Mouse (Mus musculus) embryonic facial prominence, embryonic 15.5 days (tissue): ENCODE measurements around the gene Pcgf2. TPM values are rescaled to one million over a fixed set of nuclear protein-coding genes. Genes with fewer than 3 reads are reported as not detected.
"Not testable (repeated sequence)": the region's sequence is repeated elsewhere in the genome, so short reads cannot be mapped to it uniquely, and the experiment has no call there.

Source experiments
- ATAC-seq: fragments of 200-750 bp; cut with Nextera tagmentation; 2 replicates; pipeline ENCODE4 v1.8.0; 2017; ENCODE audit warnings: low read depth, moderate TSS enrichment; ENCODE audit not compliant: insufficient number of reproducible peaks, low FRiP score, low TSS enrichment
- H3K27ac ChIP-seq: fragments of 300-500 bp; sonication (generic); replicated peaks from 2 replicates; pipeline ENCODE4 v1.5.1; 2015; ENCODE audit warnings: mild to moderate bottlenecking, inconsistent platforms
- H3K27me3 ChIP-seq: fragments of 300-500 bp; sonication (generic); 2 replicates; pipeline ENCODE4 v1.6.1; 2015; ENCODE audit warnings: inconsistent platforms
- H3K36me3 ChIP-seq: fragments of 300-500 bp; sonication (generic); 2 replicates; pipeline ENCODE4 v1.6.1; 2015; ENCODE audit warnings: mild to moderate bottlenecking, inconsistent platforms
- H3K4me1 ChIP-seq: fragments of 300-500 bp; sonication (generic); 2 replicates; pipeline ENCODE4 v1.6.1; 2015; ENCODE audit warnings: inconsistent platforms
- H3K4me2 ChIP-seq: fragments of 300-500 bp; sonication (generic); replicated peaks from 2 replicates; pipeline ENCODE4 v1.6.1; 2015; ENCODE audit warnings: mild to moderate bottlenecking, inconsistent platforms
- H3K4me3 ChIP-seq: fragments of 300-500 bp; sonication (generic); replicated peaks from 2 replicates; pipeline ENCODE4 v1.5.1; 2015; ENCODE audit warnings: mild to moderate bottlenecking, inconsistent platforms
- H3K9ac ChIP-seq: fragments of 300-500 bp; sonication (generic); 2 replicates; pipeline ENCODE4 v1.6.1; 2015; ENCODE audit warnings: inconsistent platforms
- H3K9me3 ChIP-seq: fragments of 300-500 bp; sonication (generic); replicated peaks from 2 replicates; pipeline ENCODE4 v1.6.1; 2016; ENCODE audit warnings: inconsistent platforms
- WGBS: fragments of 180-500 bp; shearing (Covaris S2); methylation state at CpG from one replicate; pipeline ENCODE4 v1.1.7; 2015; 5-methylcytosine and 5-hydroxymethylcytosine counted together
- polyA plus RNA-seq: library from polyadenylated mRNA; unstranded; fragments of >200 nt; fragmentation: Nextera tagmentation; extraction: Ambion mirVana; gene quantifications from 2 replicates; pipeline ENCODE4 v1.2.1, GENCODE M21; 2015

The Pcgf2 gene
- polyA plus RNA-seq, 1 experiment from 2014 or later: 12.6 TPM

- no peak overlapping the region for H3K4me3 ChIP-seq
- peaks cover 78% of the 10 kb centered on the region for H3K36me3 ChIP-seq
- H3K27me3 ChIP-seq: no peaks in the 10 kb centered on the region
- 86% methylated on average over 26 of the region's 26 CpGs for WGBS
- H3K9ac ChIP-seq: no peak overlapping the region
- H3K4me1 ChIP-seq: 0 out of 2 replicates have a peak, but pooled peaks cover 2% of the 10 kb centered on the region
- no peak for ATAC-seq
- H3K27ac ChIP-seq: no peak overlapping the region
- H3K4me2 ChIP-seq: no peak overlapping the region
- H3K9me3 ChIP-seq: no peaks in the 10 kb centered on the region
Observed at GRCm38 (mm10) chr11:97717369-97718280, 17.3 kb upstream of the Pcgf2 start.

GRCm38 (mm10) chr11:97716021-97716420 lies 15.7 kb upstream of the Pcgf2 start:
- no peak for ATAC-seq
- no peak overlapping the region for H3K9ac ChIP-seq
- H3K4me1 ChIP-seq: 0 out of 2 replicates have a peak, but pooled peaks cover 2% of the 10 kb centered on the region
- H3K36me3 ChIP-seq: peaks cover 77% of the 10 kb centered on the region
- H3K4me3 ChIP-seq: no peak overlapping the region
- no peaks in the 10 kb centered on the region for H3K27me3 ChIP-seq
- H3K4me2 ChIP-seq: no peak overlapping the region
- 85% methylated on average over 8 of the region's 8 CpGs for WGBS
- no peak overlapping the region for H3K27ac ChIP-seq
- no peaks in the 10 kb centered on the region for H3K9me3 ChIP-seq

DNA sequence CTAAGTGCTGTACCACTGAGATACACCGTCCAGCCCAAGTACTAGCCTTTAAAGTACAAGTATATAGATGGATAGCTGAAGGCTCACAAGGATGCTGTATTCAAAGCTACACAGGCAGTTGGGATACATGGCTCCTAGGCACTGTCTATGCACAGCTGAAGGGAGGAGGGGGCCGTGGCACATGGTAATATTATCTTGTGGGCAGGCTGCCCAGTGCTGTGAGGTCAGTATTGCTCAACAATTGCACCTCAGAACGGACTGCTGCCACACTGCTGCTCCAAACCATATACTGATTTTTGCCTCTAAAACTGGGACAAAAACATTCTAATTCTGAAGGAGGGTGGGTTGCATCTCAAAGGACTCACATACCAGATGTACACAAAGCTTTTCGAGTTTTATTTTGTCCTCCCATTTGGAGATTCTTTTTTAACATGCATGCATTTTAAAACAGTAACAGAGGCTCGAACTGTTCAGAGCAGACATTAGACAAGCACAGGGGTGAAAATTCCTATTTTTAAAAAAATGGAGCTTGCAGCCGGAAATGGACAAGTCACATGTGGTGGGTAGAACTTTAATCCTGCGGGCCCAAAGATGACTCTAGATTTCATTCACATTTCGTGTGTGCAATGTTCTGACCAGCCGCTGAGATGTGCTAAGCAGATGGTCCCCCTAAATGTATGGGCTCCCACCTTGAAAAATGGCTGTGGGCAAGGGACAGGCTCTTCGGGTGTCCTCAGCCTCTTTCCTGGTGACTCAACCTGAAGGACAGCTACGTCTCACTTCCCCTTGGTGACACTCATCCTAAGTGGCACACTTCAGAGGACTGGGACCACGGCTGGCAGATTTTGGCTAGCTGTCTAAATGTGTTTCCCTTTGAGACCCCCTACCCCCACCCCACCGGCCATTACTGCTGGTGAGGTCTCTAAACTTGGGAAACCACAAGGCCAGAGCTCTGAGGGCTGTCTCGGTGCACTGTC lies 14.8 kb upstream of the Pcgf2 start:
- ATAC-seq: no peak
- H3K27ac ChIP-seq: no peak overlapping the region; the same call in 1 of the 2 replicates

GRCm38 (mm10) chr11:97714356-97714755 lies 14.1 kb upstream of the Pcgf2 start:
- H3K27me3 ChIP-seq: no peaks in the 10 kb centered on the region
- no peak for ATAC-seq
- H3K27ac ChIP-seq: no peak overlapping the region
- no peak overlapping the region for H3K4me3 ChIP-seq
- 0 out of 2 replicates have a peak, but pooled peaks cover 2% of the 10 kb centered on the region for H3K4me1 ChIP-seq
- H3K36me3 ChIP-seq: peaks cover 61% of the 10 kb centered on the region
- no peak overlapping the region for H3K4me2 ChIP-seq
- no peaks in the 10 kb centered on the region for H3K9me3 ChIP-seq
- WGBS: 95% methylated on average over 3 of the region's 3 CpGs
- no peak overlapping the region for H3K9ac ChIP-seq

More for the DNA sequence above, 14.8 kb upstream of the Pcgf2 start:
- H3K9me3 ChIP-seq: no peaks in the 10 kb centered on the region
- H3K4me3 ChIP-seq: no peak overlapping the region
- 0 out of 2 replicates have a peak, but pooled peaks cover 2% of the 10 kb centered on the region for H3K4me1 ChIP-seq
- WGBS: 80% methylated on average over 14 of the region's 14 CpGs
- H3K4me2 ChIP-seq: no peak overlapping the region
- no peaks in the 10 kb centered on the region for H3K27me3 ChIP-seq
- H3K36me3 ChIP-seq: peaks cover 68% of the 10 kb centered on the region
- H3K9ac ChIP-seq: no peak overlapping the region

DNA sequence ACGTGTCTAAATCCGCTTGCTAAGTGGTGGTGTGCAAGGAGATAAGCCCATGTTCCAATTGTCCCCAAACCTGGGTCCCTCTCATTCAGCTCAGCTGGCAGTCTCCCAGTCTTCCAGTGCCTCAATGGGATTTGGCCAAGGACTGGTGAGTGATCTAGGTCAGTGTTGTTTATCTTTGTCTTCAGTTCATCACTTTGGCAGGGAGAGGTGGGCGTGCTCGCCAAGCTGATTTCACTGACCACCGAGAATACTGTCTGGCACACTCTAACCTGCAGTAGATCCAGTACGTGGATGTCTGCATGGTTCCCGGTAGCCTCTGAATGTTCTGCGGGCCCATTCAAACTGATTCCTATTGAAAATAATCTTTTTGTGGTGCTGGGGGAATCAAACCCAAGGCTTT lies 13.6 kb upstream of the Pcgf2 start:
- 88% methylated on average over 8 of the region's 8 CpGs for WGBS
- Histone ChIP-seq H3K27me3 (no peaks in the 10 kb centered on the region), H3K9me3 (no peaks in the 10 kb centered on the region), H3K9ac (no peak overlapping the region), H3K36me3 (peaks cover 61% of the 10 kb centered on the region), H3K4me2 (no peak overlapping the region), H3K4me3 (no peak overlapping the region), H3K27ac (no peak overlapping the region), H3K4me1 (no peaks in the 10 kb centered on the region)
- no peak for ATAC-seq

DNA sequence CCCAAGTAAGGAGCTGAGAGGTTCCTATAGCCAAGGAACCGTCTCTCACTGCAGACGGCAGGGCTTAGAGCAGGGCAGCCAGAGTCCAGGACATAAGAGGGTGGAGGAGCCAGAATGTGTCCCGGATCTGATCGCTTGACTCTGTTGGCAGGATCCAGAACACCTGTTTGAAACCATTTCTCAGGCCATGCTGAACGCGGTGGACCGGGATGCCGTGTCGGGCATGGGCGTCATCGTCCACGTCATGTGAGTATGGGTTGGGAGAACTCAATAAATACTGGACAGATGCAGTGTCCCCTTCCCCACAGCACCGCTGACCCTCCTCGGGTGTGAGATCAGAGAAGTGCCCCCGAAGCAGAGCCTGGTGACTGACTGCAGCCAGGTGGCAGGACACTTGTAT lies 12.0 kb upstream of the Pcgf2 start:
- no peak for ATAC-seq
- Histone ChIP-seq H3K9me3 (no peaks in the 10 kb centered on the region), H3K36me3 (peaks cover 61% of the 10 kb centered on the region), H3K27ac (no peak overlapping the region), H3K4me1 (no peaks in the 10 kb centered on the region), H3K9ac (no peak overlapping the region), H3K4me2 (no peak overlapping the region), H3K27me3 (no peaks in the 10 kb centered on the region), H3K4me3 (no peak overlapping the region)
- 90% methylated on average over 15 of the region's 15 CpGs for WGBS

DNA sequence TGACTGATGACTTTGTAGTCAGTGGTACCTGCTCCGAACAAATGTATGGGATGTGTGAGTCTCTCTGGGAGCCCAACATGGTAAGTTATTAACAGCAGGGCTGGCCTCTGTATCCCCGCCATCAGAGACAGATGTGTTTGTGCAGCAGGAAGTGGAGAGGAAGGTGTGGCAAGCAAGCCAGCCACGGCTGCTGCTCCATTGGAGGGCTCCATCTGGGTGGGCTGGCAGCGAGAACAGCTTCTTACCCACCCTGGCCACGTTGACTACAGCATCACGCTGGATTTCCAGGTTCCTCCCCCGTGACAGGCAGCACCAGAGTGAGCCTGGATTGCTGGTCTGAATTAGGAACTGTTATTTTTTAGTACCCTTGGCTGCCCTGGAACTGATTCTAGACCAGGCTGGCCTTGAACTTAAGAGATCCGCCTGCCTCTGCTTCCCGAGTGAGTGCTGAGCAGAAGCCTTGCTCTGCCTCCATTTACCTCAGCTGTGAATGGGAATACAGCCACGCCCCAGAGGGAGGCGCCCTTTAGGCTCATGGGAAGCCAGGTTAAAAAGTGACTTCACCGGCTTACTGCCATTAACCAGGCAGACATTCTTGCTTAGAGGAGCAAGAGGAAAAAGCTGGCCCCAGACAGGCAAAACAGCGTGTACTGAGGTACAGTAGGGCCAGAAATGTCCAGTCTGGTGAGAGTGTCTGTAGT lies 11.1 kb upstream of the Pcgf2 start:
- Histone ChIP-seq H3K9me3 (no peaks in the 10 kb centered on the region), H3K4me1 (no peaks in the 10 kb centered on the region), H3K36me3 (peaks cover 66% of the 10 kb centered on the region), H3K27ac (no peak overlapping the region), H3K27me3 (no peaks in the 10 kb centered on the region), H3K4me2 (no peak overlapping the region), H3K4me3 (no peak overlapping the region), H3K9ac (no peak overlapping the region)
- 70% methylated on average over 13 of the region's 13 CpGs for WGBS
- no peak for ATAC-seq

DNA sequence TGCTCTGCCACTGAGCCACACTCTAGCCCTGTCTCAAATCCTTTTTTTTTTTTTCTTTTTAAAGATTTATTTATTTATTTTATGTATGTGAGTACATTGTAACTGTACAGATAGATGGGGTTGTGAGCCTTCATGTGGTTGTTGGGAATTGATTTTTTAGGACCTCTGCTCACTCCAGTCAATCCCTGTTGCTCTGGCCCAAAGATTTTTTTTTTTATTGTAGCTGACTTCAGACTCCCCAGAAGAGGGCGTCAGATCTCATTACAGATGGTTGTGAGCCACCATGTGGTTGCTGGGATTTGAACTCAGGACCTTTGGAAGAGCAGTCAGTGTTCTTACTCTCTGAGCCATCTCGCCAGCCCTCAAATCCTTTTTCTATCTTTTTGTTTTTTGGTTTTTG lies 9.8 kb upstream of the Pcgf2 start:
- not testable (repeated sequence) for H3K27me3 ChIP-seq, H3K27ac ChIP-seq, H3K9me3 ChIP-seq, ATAC-seq, H3K4me1 ChIP-seq, H3K9ac ChIP-seq, H3K4me3 ChIP-seq, H3K4me2 ChIP-seq
- peaks cover 70% of the 10 kb centered on the region for H3K36me3 ChIP-seq
- WGBS: 84% methylated on average over 2 of the region's 2 CpGs

DNA sequence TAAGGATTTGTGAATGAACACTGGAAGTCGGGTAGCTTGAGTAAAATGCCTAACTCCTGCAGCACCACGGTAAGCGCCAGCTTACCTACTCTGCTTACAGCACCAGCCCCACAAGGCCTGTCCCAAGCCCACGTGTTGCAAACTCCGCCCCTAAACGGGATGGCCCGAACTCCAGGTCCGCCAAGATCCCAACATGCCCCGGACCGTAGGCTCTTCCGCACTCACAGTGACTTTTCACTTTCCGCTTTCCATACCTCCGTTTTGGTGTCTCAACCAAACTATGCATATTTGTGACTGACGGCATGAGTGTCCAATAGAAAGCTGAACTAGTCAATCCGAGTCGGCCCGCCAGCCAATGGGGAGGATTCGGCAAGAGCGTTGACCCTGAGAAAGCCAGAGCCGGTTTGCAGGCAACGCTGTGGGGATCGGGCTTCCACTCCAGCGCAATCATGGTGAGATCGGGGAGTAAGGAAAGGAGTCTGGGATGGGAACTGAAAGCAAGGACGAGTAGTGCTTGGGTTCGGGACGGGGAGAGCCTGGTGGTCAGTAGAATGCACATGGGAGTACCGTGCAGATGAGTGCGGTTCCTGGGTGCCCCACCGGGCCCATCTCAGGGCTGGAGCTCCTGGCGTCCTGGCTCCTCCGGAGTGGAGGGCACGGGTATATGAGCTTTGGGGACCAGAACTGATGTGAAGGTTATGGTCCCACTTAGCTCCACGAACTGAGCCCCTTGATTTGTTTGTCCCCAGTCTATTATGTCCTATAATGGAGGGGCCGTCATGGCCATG lies 2.9 kb upstream of the Pcgf2 start, which contains the start of gene Psmb3:
TSS of gene Psmb3 (plus strand) at position 361 of the 788 bp plus-strand sequence.
- Histone ChIP-seq H3K4me3 (peak within 1 kb of the TSS; percentile 87), H3K9me3 (no peaks in the 10 kb centered on the region), H3K9ac (peak within 1 kb of the TSS; percentile 65), H3K36me3 (peaks cover 23% of the 10 kb centered on the region), H3K4me1 (peaks cover 32% of the 10 kb centered on the region), H3K27ac (peak within 1 kb of the TSS; percentile 92), H3K4me2 (peak within 1 kb of the TSS; percentile 82), H3K27me3 (no peaks in the 10 kb centered on the region)
- ATAC-seq: peak; percentile 92
- WGBS: under 1% methylated on average over 35 of the region's 35 CpGs

GRCm38 (mm10) chr11:97702393-97702745 lies 2.1 kb upstream of the Pcgf2 start:
- WGBS: 1% methylated on average over 24 of the region's 24 CpGs
- Histone ChIP-seq H3K9ac (peak overlapping the region; percentile 63), H3K27me3 (no peaks in the 10 kb centered on the region), H3K27ac (peak overlapping the region; percentile 92), H3K4me2 (peak overlapping the region; percentile 79), H3K9me3 (no peaks in the 10 kb centered on the region), H3K36me3 (peaks cover 15% of the 10 kb centered on the region), H3K4me3 (peak overlapping the region; percentile 87), H3K4me1 (peaks cover 41% of the 10 kb centered on the region)
- ATAC-seq: no peak
